Mouse (Mus musculus) MEL (cell line): ENCODE measurements around the gene Wwc2. TPM values are rescaled to one million over a fixed set of nuclear protein-coding genes. Genes with fewer than 3 reads are reported as not detected.

ENCODE experiments used
- DNase-seq: peaks from one replicate; pipeline ENCODE4 v3.0.0; 2011; ENCODE audit warnings: low read depth, low spot score
- H3K27ac ChIP-seq: 2 replicates; pipeline ENCODE4 v1.5.1; 2012; ENCODE audit warnings: low read depth, mild to moderate bottlenecking, control low read depth, low read length, moderate library complexity; ENCODE audit not compliant: control insufficient read depth
- H3K27me3 ChIP-seq, 2 experiments: fragments of 150-350 bp in 1 of 2; sonication (generic) in 1 of 2; 2 replicates each; pipeline ENCODE4 v1.6.1; 2012; ENCODE audit warnings: low read length in 2 of 2, mild to moderate bottlenecking in 2 of 2, improper control_type of control experiment in 1 of 2, moderate library complexity in 1 of 2; ENCODE audit not compliant: insufficient read depth in 2 of 2, control insufficient read depth in 1 of 2
- H3K36me3 ChIP-seq, 2 experiments: 2 replicates each; pipeline ENCODE4 v1.6.1; 2012 to 2014; ENCODE audit warnings: low read length in 2 of 2, improper control_type of control experiment in 1 of 2, inconsistent platforms in 1 of 2, mild to moderate bottlenecking in 1 of 2; ENCODE audit not compliant: insufficient read depth in 2 of 2, control insufficient read depth in 1 of 2
- H3K4me1 ChIP-seq, 2 experiments: fragments of 150-350 bp in 1 of 2; sonication (generic) in 1 of 2; 2 replicates each; pipeline ENCODE4 v1.6.1; 2012; ENCODE audit warnings: low read length in 2 of 2, improper control_type of control experiment in 1 of 2, mild to moderate bottlenecking in 1 of 2; ENCODE audit not compliant: insufficient read depth in 2 of 2, control insufficient read depth in 1 of 2
- H3K4me3 ChIP-seq, 2 experiments: fragments of 150-350 bp in 1 of 2; sonication (generic) in 1 of 2; 2 replicates each; pipeline ENCODE4 v1.5.1; 2012; ENCODE audit warnings: low read depth in 2 of 2, low read length in 2 of 2, mild to moderate bottlenecking in 2 of 2, moderate library complexity in 2 of 2, control low read depth in 1 of 2, improper control_type of control experiment in 1 of 2; ENCODE audit not compliant: control insufficient read depth in 1 of 2, insufficient read depth in 1 of 2
- H3K79me2 ChIP-seq: 2 replicates; pipeline ENCODE4 v1.6.1; 2012; ENCODE audit warnings: mild to moderate bottlenecking, low read length, moderate library complexity; ENCODE audit not compliant: control insufficient read depth, poor library complexity, insufficient read depth
- H3K9ac ChIP-seq: 2 replicates; pipeline ENCODE4 v1.6.1; 2012; ENCODE audit warnings: low read depth, mild to moderate bottlenecking, control low read depth, low read length, moderate library complexity; ENCODE audit not compliant: control insufficient read depth, poor library complexity, severe bottlenecking
- H3K9me3 ChIP-seq: fragments of 150-350 bp; sonication (generic); replicated peaks from 2 replicates; pipeline ENCODE4 v1.6.1; 2012; ENCODE audit warnings: mild to moderate bottlenecking, low read length, improper control_type of control experiment, moderate library complexity; ENCODE audit not compliant: insufficient read depth
- EP300 ChIP-seq, 2 experiments: IDR thresholded peaks; 2 replicates each; pipeline ENCODE4 v1.6.1; 2011; ENCODE audit warnings: improper control_type of control experiment in 2 of 2, low read length in 2 of 2, low read depth in 1 of 2, mild to moderate bottlenecking in 1 of 2
- ETS1 ChIP-seq: IDR thresholded peaks from 2 replicates; pipeline ENCODE4 v1.6.1; 2012; ENCODE audit warnings: low read depth, mild to moderate bottlenecking, inconsistent platforms, low read length, improper control_type of control experiment, moderate library complexity
- KAT2A ChIP-seq: conservative IDR thresholded peaks from 2 replicates; pipeline ENCODE4 v1.6.1; 2012; ENCODE audit warnings: low read depth, low read length, improper control_type of control experiment, inconsistent platforms
- MEF2A ChIP-seq: IDR thresholded peaks from 2 replicates; pipeline ENCODE4 v1.6.1; 2014; ENCODE audit warnings: low read depth, mild to moderate bottlenecking, inconsistent platforms, low read length, improper control_type of control experiment; ENCODE audit not compliant: poor library complexity, insufficient replicate concordance, severe bottlenecking; ENCODE audit errors: extremely low read depth
- RCOR1 ChIP-seq: IDR thresholded peaks from 2 replicates; pipeline ENCODE4 v1.6.1; 2012; ENCODE audit warnings: low read depth, mild to moderate bottlenecking, inconsistent platforms, low read length, improper control_type of control experiment
- USF2 ChIP-seq, 2 experiments: IDR thresholded peaks; 2 replicates each; pipeline ENCODE4 v1.6.1; 2011 to 2012; ENCODE audit warnings: improper control_type of control experiment in 2 of 2, low read length in 2 of 2, borderline replicate concordance in 1 of 2, inconsistent platforms in 1 of 2, low read depth in 1 of 2, mild to moderate bottlenecking in 1 of 2; ENCODE audit not compliant: insufficient read depth in 1 of 2
- ZKSCAN1 ChIP-seq: IDR thresholded peaks from 2 replicates; pipeline ENCODE4 v1.6.1; 2012; ENCODE audit warnings: low read depth, mild to moderate bottlenecking, inconsistent platforms, low read length, improper control_type of control experiment, moderate library complexity
- polyA plus RNA-seq, 2 experiments: library from polyadenylated mRNA; stranded (reverse) in 1 of 2; unstranded in 1 of 2; fragments of >175 nt in 1 of 2; fragments of >200 nt in 1 of 2; gene quantifications; 2 replicates each; pipeline versions ENCODE4 v1.2.1 to v1.2.4; 2012; ENCODE audit warnings: low replicate concordance in 2 of 2, low read depth in 1 of 2; ENCODE audit not compliant: insufficient read length in 2 of 2, insufficient read depth in 1 of 2, missing spikeins in 1 of 2
- total RNA-seq: library from RNA; depleted of rRNA; stranded (reverse); fragments of 300-350 nt; gene quantifications from 2 replicates; pipeline ENCODE4 v1.2.3, GENCODE M21; 2012

Gene Wwc2
- total and polyA plus RNA-seq, 3 experiments = 7.5 to 14.8 TPM; not detected in 1

DNA sequence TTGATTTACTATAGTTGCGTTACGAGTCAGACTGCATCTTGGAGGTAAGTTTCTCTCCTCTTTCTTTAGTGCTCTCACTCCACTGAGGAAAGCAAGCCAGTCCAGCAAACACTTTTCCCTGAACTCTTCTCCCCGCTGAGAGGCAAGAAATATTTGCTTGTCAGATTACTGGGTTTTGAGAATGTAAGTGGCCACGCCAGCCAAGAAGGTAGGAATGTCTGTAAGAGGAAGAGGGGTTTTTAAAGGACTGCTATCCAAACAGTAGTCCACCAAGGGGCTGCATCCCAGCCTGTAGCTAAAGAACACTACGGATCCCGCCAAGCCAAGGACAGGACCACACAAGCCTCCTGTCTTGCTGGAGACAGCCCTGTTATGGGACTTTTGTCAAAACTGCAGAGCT, 65.8 kb downstream of the Wwc2 start:
- H3K4me1 ChIP-seq = no peaks in the 10 kb centered on the region
- H3K27me3 ChIP-seq = no peaks in the 10 kb centered on the region
- H3K9me3 ChIP-seq = no peaks in the 10 kb centered on the region
- H3K36me3 ChIP-seq = no peaks in the 10 kb centered on the region
- no peak overlapping the region for H3K27ac ChIP-seq
- no peak for TF ChIP-seq MEF2A
- no peak for TF ChIP-seq EP300 (IDR thresholded peaks at IDR 0.05; ENCODE audit: low read depth in 1 of 2, low read length in 2 of 2)
- H3K4me3 ChIP-seq = no peak overlapping the region
- no peak overlapping the region for H3K9ac ChIP-seq
- H3K79me2 ChIP-seq = no peaks in the 10 kb centered on the region
- no peak for DNase-seq

DNA sequence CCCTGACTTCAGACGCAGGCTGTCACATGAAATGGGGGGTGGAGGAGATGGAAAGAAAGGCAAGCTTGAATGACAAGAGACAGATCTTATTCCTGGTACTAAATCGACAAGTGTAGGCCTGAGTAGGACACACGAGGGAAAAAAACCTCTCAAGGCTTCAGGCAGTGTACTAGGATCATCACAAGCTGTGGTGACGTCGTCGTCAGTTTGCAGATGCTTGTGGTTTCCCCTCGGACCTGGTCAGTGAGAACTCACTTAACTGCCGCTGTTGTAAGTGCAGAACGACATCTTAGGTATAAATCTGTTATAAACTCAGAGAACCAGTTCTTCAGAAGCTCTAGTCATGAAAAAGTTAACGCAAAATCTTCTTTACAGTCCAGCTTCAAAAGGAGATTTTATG, 67.9 kb downstream of the Wwc2 start:
- TF ChIP-seq ETS1 = no peak
- TF ChIP-seq, all 39 proteins: peak for 0
- H3K27me3 ChIP-seq = no peaks in the 10 kb centered on the region

DNA sequence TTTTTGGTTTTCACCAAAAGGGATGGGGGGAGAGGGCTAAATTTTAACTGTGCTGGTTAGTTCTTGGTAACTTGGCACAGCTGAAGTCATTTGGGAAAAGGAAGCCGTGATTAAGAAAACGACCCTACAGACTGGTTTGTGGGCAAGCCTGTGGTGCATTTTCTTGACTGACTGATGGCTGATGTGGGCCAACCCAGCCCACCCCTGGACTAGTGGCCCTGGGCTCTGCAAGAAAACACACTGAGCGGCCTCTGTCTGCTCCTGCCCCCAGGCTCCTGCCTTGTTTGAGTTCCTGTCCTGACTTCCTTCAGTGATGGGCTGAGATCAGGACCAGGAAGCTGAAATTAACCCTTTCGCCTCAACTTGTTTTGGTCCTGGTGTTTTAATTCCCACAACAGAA, 68.7 kb downstream of the Wwc2 start:
- H3K9ac ChIP-seq = no peak overlapping the region
- H3K27me3 ChIP-seq = no peaks in the 10 kb centered on the region
- peaks cover 0 to 3% of the 10 kb centered on the region in 2 experiments; a peak in 3 of 4 replicates for H3K4me1 ChIP-seq
- H3K27ac ChIP-seq = no peak overlapping the region
- no peak overlapping the region for H3K4me3 ChIP-seq
- no peaks in the 10 kb centered on the region for H3K79me2 ChIP-seq
- H3K36me3 ChIP-seq = peaks cover 0 to 3% of the 10 kb centered on the region in 2 experiments; a peak in 2 of 4 replicates
- no peak for DNase-seq
- H3K9me3 ChIP-seq = no peaks in the 10 kb centered on the region
- TF ChIP-seq ZKSCAN1 (no peak), KAT2A (no peak), RCOR1 (no peak), USF2 (IDR thresholded peaks at IDR 0.05; ENCODE audit: borderline replicate concordance in 1 of 2, insufficient read depth in 1 of 2, low read depth in 1 of 2, low read length in 2 of 2) (no peak)
- TF ChIP-seq, all 39 proteins: peak for 0

More for the DNA sequence above, 67.9 kb downstream of the Wwc2 start:
- Histone ChIP-seq H3K9ac (no peak overlapping the region), H3K36me3 (peaks cover 0 to 2% of the 10 kb centered on the region in 2 experiments; a peak in 2 of 4 replicates), H3K79me2 (no peaks in the 10 kb centered on the region), H3K27ac (no peak overlapping the region), H3K9me3 (no peaks in the 10 kb centered on the region), H3K4me1 (no peaks in the 10 kb centered on the region; a peak in 1 of 4 replicates), H3K4me3 (no peak overlapping the region)
- no peak for DNase-seq
